Mouse (Mus musculus): ENCODE results near the gene Ndufa13. TPM values are rescaled to one million over a fixed set of nuclear protein-coding genes. Genes with fewer than 3 reads are reported as not detected.
"Not testable (repeated sequence)": the region's sequence is repeated elsewhere in the genome, so short reads cannot be mapped to it uniquely, and the experiment has no call there.

Gene Ndufa13
- total RNA-seq (2021) = 100 to 1,000 TPM; 166 to 176 TPM
- long read RNA-seq, experiment 1, partial matches to known transcripts = 558 of 570 reads
- long read RNA-seq, experiment 1, other reads (novel, unspliced or antisense) = 12 of 570 reads
- long read RNA-seq, experiment 2, partial matches to known transcripts = 330 of 336 reads
- long read RNA-seq, experiment 2, other reads (novel, unspliced or antisense) = 6 of 336 reads

GRCm38 (mm10) chr8:69902163-69903062 is at the start of gene Ndufa13, which contains the start of the genes Tssk6 and Yjefn3:
TSS of gene Ndufa13 (minus strand) at chr8:69902558.
TSS of gene Tssk6 (plus strand) at chr8:69902184.
TSS of gene Yjefn3 (minus strand) at chr8:69902712.
- peak in 1 of 2 experiments; percentile 35 for DNase-seq

- DNase-seq = no peak
These were observed 47.9 kb upstream of the Ndufa13 start for GRCm38 (mm10) chr8:69950300-69950699.

GRCm38 (mm10) chr8:69942495-69942894 is 40.1 kb upstream of the Ndufa13 start:
- not testable (repeated sequence) for DNase-seq

- no peak for DNase-seq
These were observed 38.0 kb upstream of the Ndufa13 start for GRCm38 (mm10) chr8:69940386-69940785.

GRCm38 (mm10) chr8:69939633-69940032 is 37.3 kb upstream of the Ndufa13 start:
- no peak for DNase-seq

- DNase-seq = no peak
These were observed 36.1 kb upstream of the Ndufa13 start for GRCm38 (mm10) chr8:69938245-69938982.

GRCm38 (mm10) chr8:69937466-69937865 is 35.1 kb upstream of the Ndufa13 start:
- DNase-seq = no peak

GRCm38 (mm10) chr8:69936050-69936794 is 33.9 kb upstream of the Ndufa13 start:
- no peak for DNase-seq

GRCm38 (mm10) chr8:69935431-69935830 is 33.1 kb upstream of the Ndufa13 start:
- no peak for DNase-seq

GRCm38 (mm10) chr8:69934582-69934981 is 32.2 kb upstream of the Ndufa13 start:
- DNase-seq = no peak

- DNase-seq = no peak
These were observed 31.5 kb upstream of the Ndufa13 start for GRCm38 (mm10) chr8:69933811-69934210.

- DNase-seq = no peak
These were observed 24.5 kb upstream of the Ndufa13 start for GRCm38 (mm10) chr8:69926901-69927300.

GRCm38 (mm10) chr8:69923986-69924385 is 21.6 kb upstream of the Ndufa13 start:
- DNase-seq = no peak

- no peak for DNase-seq
These were observed 18.8 kb upstream of the Ndufa13 start for GRCm38 (mm10) chr8:69921141-69921540.

GRCm38 (mm10) chr8:69919876-69920662 is 17.7 kb upstream of the Ndufa13 start:
- DNase-seq = peak; percentile 53 to 62

GRCm38 (mm10) chr8:69919010-69919409 is 16.7 kb upstream of the Ndufa13 start:
- peak; percentile 65 to 79 for DNase-seq

GRCm38 (mm10) chr8:69918506-69918905 is 16.1 kb upstream of the Ndufa13 start:
- DNase-seq = no peak

- DNase-seq = no peak
These were observed 13.4 kb upstream of the Ndufa13 start for GRCm38 (mm10) chr8:69915748-69916147.

- DNase-seq = no peak
These were observed 12.2 kb upstream of the Ndufa13 start for GRCm38 (mm10) chr8:69914526-69914925.

- no peak for DNase-seq
These were observed 10.2 kb upstream of the Ndufa13 start for GRCm38 (mm10) chr8:69912478-69913074.

GRCm38 (mm10) chr8:69911917-69912316 is 9.6 kb upstream of the Ndufa13 start:
- no peak for DNase-seq
